Mouse (Mus musculus) left cerebral cortex, adult 18-20 months (tissue): Measurements from ENCODE around the gene Aldh1l1. TPM values are rescaled to one million over a fixed set of nuclear protein-coding genes. Genes with fewer than 3 reads are reported as not detected.
A peak's percentile ranks its signal among the peaks of the same experiment; 100 is the strongest.

Experiments used
- DNase-seq, 2 experiments: peaks; one replicate each; pipeline ENCODE4 v3.0.0; 2021 to 2022; ENCODE audit warnings: low spot score in 2 of 2, mixed read lengths in 1 of 2
- total RNA-seq, 2 experiments: library from RNA; stranded (reverse); gene quantifications; 2 replicates each; pipeline ENCODE4 v1.2.3; 2021

Aldh1l1 gene
- total RNA-seq, 2 experiments from 2014 or later: 46.6 to 54.5 TPM

DNA sequence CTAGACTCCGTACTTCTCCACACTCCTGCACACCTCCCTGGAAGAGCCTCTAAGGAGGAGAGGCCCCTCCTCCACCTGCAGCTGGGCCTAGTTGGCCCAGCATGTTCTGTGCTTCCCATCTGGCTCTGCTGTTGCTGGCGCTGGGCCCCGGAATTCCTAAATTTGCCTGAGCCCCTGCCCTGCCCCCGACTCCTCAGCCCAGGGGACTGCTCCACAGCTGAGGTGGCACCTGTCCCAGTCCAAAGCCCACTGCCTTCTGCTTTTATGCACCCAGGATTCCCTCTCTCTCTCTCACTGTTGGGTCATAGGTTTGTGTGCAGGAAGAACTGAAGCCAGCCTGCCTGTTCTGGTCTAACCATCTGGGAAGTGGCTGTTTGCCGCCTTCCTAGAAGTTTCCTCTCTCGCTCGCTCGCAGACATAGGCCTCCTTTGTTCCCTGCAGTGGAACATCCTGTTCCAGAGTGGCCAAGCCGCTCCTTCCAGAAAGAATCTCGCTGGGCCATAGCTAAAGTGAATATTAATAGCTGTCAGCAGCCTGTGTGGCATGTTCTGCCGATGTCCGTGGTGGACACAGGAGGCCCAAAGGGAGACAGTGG is 15.2 kb upstream of the Aldh1l1 start:
- peak; percentile 60 to 61 for DNase-seq

GRCm38 (mm10) chr6:90472079-90472478 is 14.1 kb upstream of the Aldh1l1 start:
- DNase-seq: no peak

DNA sequence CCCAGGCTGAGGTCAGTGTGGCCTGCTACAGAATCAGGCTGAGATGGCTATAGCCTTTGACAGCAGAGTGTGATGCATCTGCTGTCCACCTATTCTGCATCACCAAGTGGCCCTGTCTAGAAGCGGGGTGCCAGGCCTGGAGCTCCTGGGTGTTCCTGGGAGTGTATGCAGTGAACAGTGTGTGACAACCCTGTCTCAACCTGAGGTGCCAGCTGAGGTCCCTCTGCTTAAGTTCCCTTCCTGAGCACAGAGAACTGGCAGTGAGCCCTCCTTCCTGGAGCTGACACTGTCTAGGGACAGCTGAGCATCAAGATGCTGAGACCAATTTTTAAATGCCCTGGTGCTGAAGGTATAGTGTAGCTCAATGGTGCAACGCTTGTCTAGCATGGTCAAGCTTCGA is 13.5 kb upstream of the Aldh1l1 start:
- no peak for DNase-seq

GRCm38 (mm10) chr6:90473630-90474360 is 12.4 kb upstream of the Aldh1l1 start:
- DNase-seq: no peak

- no peak for DNase-seq
Observed at GRCm38 (mm10) chr6:90474361-90474750, 11.9 kb upstream of the Aldh1l1 start.

- no peak for DNase-seq
Observed at GRCm38 (mm10) chr6:90475176-90475853, 10.9 kb upstream of the Aldh1l1 start.

DNA sequence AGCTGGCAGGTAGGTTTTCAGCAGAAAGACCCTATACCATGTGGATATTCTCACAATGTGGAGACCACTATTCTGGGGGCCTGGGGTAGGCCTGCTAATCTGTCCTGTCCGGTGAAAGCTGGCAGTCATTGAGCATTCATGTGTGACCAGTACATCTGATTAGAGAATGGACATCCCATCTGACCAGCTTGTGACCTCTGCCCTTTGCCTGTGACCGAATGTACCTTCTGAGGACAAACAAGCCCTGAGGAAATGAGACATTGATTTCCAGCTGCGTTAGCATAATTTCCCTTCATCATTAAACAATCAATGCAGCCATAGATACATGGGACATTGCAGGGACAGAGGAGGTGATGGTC is 10.4 kb upstream of the Aldh1l1 start:
- DNase-seq: no peak

DNA sequence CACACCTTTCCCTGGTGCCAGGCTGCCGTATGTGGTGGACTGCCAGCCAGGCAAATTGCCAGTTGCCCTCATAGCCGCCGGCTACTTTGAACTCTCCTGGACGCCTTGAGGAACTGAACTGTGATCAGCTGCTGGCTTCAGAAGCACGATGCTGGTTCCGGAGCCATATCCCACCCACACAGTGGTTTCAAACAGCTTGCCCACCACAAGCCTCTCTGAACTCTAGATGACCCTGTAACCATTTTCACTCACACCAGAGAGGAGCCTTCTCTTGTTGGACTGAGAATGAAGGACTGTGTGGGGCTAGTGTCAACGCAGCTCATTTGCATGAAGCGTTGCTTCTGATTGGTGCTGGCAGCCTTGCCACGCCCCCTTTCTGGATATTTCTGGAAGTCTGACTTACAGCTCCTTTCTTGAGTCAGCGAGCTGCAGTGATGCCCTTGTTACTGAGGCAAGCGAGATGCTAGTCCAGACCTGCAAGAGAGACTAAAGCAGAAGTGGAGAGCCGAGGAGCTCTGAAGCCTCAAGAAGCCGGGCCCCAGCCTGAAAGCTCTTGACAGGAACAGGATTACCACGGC is 9.2 kb upstream of the Aldh1l1 start:
- DNase-seq: peak; percentile 65 to 68

DNA sequence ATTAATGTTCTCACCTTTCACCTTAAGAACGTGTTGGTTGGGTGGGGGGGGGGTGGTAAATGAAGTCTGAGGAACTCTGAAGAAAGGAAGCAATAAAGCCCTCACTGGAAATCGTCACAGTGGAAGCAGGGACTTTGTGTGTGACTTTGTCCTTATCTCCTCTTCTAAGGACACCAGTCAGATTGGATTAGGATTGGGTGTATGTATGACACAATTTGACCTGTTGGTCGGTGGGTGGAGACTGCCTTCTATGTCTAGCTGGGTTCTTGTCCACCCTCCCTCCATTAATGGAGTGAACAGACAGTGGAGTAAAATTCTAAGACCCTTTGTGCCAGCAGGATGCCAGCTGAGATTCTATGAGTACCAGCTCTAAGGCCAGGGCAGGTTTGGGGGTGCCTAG is 2.0 kb upstream of the Aldh1l1 start:
- DNase-seq: no peak

DNA sequence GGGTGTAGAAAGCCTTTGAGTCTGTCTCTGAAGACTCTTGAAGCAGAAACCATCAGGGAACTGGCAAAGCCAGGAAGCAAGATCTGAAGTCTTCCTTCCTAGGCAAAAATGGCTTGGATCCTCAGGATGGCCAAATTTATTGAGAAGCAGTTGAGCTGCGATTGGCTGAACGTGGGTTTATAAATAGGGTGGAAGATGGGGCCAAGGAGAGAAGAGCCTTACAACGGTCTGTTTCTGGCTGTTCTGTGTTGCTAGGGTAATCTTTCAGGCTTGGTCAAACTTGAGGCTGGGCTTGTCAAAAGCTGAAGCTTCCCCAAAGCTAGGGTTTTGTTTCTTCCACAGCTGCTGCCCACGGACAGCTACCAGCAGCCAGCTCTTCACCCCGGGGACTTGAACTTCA is 1.4 kb upstream of the Aldh1l1 start:
- no peak for DNase-seq

DNA sequence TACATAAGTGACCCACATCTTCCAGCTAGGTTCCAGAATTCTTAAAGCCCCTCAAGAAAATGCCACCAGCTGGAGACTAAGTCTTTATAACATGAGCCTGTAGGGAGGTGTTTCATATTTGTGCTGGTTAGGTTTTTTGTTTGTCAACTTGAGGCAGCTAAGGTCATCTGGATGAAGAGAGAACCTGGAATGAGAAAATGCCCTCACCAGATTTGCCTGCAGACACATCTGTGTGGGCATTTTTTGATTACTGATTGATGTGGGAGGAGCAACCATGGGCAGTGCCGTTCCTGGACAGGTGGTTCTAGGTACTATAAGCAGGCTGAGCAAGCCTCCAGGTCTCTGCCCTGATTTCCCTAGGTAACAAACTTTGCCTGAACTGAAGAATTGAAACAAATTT is 1.3 kb downstream of the Aldh1l1 start:
- DNase-seq: no peak

- DNase-seq: no peak
Observed at GRCm38 (mm10) chr6:90489532-90489931, 3.3 kb downstream of the Aldh1l1 start.

DNA sequence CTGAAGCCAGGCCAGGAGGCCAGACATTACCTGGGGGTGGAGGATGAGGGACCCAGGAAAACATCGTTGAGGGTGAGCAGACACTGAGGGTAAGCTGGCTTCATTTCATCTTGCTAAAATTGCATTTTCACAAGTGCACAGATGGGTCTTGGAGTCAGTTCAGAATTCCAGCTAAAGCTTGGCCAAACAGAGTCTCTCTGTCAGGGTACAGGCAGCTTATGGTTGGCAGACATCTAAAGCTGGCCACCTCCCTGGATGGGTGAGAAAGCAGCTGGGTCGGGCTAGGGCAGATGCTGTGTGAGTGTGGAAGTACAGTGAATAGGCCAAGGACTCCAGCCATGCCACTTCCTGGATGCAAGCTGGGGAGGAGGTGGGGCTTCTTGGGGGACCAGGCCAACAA is 4.7 kb downstream of the Aldh1l1 start:
- DNase-seq: peak in 1 of 2 experiments; percentile 40

DNA sequence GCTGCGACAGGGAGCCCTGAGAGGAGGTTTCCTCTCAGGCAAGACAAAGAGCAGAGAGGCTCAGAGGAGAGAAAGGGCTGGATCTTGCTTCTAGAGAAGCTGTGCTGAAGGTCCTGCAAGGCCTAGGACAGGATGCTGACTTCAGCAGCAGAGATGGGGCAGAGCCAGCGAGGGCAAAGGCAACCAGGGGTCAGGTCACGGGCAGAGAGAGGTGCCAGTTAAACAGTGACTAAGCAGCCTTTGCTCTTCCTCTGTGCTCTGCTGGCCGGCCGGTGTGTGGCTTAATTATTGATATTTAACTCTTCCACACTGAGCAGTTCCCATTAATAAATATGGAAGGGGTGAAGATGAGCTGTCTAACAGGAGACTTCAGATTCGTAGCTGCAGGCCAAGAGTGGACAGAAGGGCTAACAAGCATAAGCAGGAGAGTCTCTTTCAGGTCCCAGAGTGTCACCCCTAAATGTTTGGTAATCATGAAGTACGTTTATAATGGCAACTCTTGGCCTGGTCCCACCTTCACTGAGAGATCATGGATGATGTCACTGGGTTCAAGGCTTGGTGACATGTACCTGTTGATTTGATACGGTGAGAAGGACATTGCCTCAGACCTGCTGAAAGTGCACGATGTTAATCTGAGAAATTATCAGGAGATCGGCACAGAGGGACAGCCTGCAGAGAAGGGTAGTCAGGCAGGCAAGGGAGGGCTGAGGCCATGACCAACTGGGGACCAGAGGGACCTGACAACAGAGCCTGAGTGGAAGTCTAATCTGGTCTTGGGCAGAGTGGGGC is 5.9 kb downstream of the Aldh1l1 start:
- DNase-seq: no peak

DNA sequence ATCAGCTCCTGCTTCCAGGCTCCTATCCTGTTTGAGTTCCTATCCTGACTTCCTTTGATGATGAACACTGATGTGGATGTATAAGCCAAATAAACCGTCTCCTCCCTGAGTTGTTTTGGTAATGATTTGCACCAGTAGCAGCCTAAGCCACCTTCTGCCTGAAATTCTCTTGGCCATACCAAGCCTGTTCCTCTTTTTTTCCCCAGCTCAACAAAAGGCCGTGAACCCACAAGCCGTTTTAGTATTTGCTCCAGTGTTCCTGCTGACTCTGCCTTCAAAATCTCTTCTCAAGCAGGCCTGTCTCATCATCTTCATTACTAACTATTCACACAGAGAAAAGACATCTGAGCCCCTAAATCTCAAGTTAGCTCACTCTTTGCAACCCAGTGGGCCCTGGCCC is 7.9 kb downstream of the Aldh1l1 start:
- no peak for DNase-seq

DNA sequence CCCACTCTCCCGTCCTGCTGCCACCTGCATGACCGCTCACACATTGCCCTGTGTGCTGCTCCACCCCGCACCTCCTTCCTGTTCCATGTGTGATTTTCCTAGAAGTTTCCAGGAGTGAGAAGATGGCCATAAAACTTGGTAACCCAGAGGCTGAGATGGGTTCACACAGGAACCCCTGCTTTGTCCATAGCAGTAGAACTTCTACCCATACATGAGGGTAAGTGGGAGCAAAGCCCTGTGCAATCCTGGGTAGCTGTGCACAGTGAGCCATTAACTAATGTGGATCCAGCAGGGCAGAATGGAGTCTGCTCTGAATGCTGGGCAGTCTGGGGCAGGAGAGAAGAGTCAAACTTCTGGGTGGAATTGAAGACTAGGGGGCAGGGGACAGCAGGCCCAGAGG is 8.3 kb downstream of the Aldh1l1 start:
- DNase-seq: no peak

DNA sequence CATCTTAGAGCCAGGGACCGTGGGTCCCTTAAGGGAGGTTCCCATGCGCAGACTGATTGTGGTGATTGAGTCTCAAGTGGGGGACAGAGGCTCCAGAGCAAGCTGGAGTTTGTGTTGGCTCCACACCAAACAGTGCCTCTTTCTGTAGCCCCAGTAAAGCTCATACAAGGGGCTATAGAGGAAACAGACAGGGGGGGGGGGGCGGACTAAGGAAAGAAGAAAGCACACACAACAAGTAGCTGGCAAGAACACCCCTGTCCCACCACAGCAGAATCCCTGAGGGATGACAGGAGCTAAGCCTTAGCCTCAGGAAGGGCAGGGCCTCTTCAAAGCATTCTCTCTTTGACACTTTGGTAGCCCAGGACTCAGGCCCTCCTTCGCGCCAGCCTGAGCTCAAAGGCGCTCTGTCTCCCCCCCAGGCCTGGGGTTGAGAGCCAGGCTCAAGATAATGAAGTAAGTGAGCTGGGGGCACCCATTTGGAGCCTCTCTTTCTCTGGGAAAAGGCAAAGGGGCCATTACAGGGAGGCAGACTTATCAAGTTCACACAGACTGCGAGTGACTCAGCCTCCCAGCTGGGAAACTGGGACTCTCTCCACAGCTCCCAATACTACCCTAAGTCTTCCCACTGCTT is 9.2 kb downstream of the Aldh1l1 start:
- DNase-seq: no peak

DNA sequence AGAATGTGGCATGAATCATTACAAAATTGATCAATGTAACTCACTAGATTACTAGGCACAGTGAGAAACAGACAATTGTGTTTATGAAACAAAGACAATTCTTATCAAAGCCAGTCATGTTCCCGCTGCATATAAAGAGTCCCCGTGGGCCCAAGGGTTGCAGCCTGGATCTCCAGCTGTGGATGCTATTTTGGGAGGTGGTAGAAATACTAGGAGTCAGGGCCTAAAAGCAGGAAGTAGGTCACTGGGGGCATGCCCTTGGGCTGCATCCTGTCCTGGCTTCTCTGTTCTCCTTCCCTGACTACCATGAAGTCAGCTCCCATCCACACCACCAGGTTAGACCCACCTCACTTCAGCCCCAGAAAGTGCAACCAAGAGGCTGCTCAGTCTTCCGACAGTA is 10.0 kb downstream of the Aldh1l1 start:
- no peak for DNase-seq

DNA sequence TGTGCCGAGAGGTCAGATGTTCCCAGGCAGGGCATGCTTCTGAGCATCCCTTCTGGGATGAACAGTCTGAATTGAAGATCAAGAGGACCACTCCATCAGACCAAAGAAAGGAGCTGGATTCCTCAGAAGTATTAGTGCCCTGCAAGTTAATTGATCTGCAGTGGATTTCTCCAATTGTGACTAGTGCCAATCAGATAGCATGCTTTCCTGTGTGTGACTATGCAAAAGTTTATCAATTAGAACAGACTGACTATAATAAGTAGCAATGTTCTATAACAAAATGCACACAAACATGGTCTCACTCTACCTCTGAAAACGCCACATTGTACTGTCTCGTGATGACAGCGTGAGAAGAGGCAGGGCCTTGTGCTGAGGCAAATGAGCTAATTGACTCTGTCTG is 13.3 kb downstream of the Aldh1l1 start:
- no peak for DNase-seq

GRCm38 (mm10) chr6:90501222-90501940 is 15.2 kb downstream of the Aldh1l1 start:
- no peak for DNase-seq
